Mouse (Mus musculus) midbrain, embryonic 11.5 days (tissue): ENCODE measurements around the gene Pi4ka. TPM values are rescaled to one million over a fixed set of nuclear protein-coding genes. Genes with fewer than 3 reads are reported as not detected.

Source experiments
- ATAC-seq: fragments of 200-750 bp; cut with Nextera tagmentation; 2 replicates; pipeline ENCODE4 v1.8.0; 2017; ENCODE audit warnings: moderate TSS enrichment, moderate library complexity; ENCODE audit not compliant: low FRiP score
- DNase-seq: peaks from one replicate; pipeline ENCODE4 v3.0.0; 2015; ENCODE audit warnings: low spot score; ENCODE audit errors: missing footprints
- H3K27ac ChIP-seq: fragments of 300-500 bp; sonication (generic); 2 replicates; pipeline ENCODE4 v1.5.1; 2014; ENCODE audit warnings: low read depth, low read length
- H3K27me3 ChIP-seq: fragments of 300-500 bp; sonication (generic); 2 replicates; pipeline ENCODE4 v1.6.1; 2014; ENCODE audit warnings: mild to moderate bottlenecking, low read length, moderate library complexity, mixed read lengths; ENCODE audit not compliant: control insufficient read depth, insufficient read depth
- H3K36me3 ChIP-seq: fragments of 300-500 bp; sonication (generic); 2 replicates; pipeline ENCODE4 v1.6.1; 2014; ENCODE audit warnings: mild to moderate bottlenecking, low read length, moderate library complexity, mixed read lengths; ENCODE audit not compliant: control insufficient read depth, insufficient read depth
- H3K4me1 ChIP-seq: fragments of 300-500 bp; sonication (generic); 2 replicates; pipeline ENCODE4 v1.6.1; 2014; ENCODE audit warnings: low read length; ENCODE audit not compliant: control insufficient read depth, insufficient read depth
- H3K4me2 ChIP-seq: fragments of 300-500 bp; sonication (generic); 2 replicates; pipeline ENCODE4 v1.6.1; 2014; ENCODE audit warnings: mild to moderate bottlenecking, moderate library complexity
- H3K4me3 ChIP-seq: fragments of 300-500 bp; sonication (generic); 2 replicates; pipeline ENCODE4 v1.5.1; 2014; ENCODE audit warnings: low read depth, low read length
- H3K9ac ChIP-seq: fragments of 300-500 bp; sonication (generic); 2 replicates; pipeline ENCODE4 v1.6.1; 2014; ENCODE audit warnings: low read length
- H3K9me3 ChIP-seq: fragments of 300-500 bp; sonication (generic); 2 replicates; pipeline ENCODE4 v1.6.1; 2016; ENCODE audit warnings: low read length; ENCODE audit not compliant: control insufficient read depth
- WGBS: fragments of 180-500 bp; shearing (Covaris S2); extraction: QIAGEN DNeasy Blood & Tissue Kit; methylation state at CpG from one replicate; pipeline ENCODE4 v1.1.7; 2014; 5-methylcytosine and 5-hydroxymethylcytosine counted together
- polyA plus RNA-seq: library from polyadenylated mRNA; unstranded; fragments of >200 nt; fragmentation: Nextera tagmentation; extraction: Ambion mirVana; gene quantifications from 2 replicates; pipeline ENCODE4 v1.2.1, GENCODE M21; 2014

Gene Pi4ka
- polyA plus RNA-seq, 1 experiment from 2014 or later = 40.1 TPM

DNA sequence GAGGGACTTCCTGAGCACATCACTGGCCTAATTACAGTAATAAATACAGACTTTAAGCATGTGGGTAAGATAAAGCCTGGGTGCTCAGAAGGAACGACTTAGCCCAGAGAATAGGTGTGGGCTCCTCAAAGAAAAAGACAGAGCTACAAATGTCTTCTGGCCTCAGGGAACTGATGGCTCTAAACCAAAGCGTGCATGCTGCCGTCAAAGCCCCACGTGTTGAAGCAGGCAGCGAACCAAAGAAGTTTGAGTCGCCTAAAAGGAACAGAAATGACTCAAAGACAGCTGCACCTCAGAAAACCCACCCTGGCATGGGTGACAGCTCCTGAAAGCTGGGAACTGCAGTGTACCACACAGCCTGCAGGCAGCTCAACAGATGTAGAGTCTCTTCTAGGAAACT is 134.3 kb downstream of the Pi4ka start:
- Histone ChIP-seq H3K9ac (no peak overlapping the region), H3K4me1 (peaks cover 4% of the 10 kb centered on the region), H3K27ac (no peak overlapping the region), H3K27me3 (peaks cover 4% of the 10 kb centered on the region; the same call in 1 of the 2 replicates), H3K4me3 (no peak overlapping the region), H3K36me3 (no peaks in the 10 kb centered on the region), H3K4me2 (no peak overlapping the region), H3K9me3 (no peaks in the 10 kb centered on the region)
- DNase-seq = no peak
- ATAC-seq = no peak
- WGBS = 79% methylated on average over 6 of the region's 6 CpGs

DNA sequence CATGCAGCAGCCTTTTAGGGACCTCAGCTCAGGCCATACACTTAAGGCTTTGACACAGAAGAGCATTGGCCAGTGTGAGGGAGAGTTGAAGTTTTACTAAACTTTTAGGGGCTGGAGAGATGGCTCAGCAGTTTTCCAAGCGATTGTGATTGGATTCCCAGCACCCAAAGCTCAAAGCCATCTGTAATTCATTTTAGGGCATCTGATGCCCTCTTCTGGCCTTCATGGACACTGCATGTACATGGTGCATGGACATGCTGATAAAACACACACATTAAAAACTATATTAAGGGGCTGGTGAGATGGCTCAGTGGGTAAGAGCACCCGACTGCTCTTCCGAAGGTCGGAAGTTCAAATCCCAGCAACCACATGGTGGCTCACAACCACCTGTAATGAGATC is 135.0 kb downstream of the Pi4ka start:
- H3K9me3 ChIP-seq = no peaks in the 10 kb centered on the region
- DNase-seq (no peak), ATAC-seq (no peak)
- no peaks in the 10 kb centered on the region for H3K27me3 ChIP-seq
- no peak overlapping the region for H3K27ac ChIP-seq
- H3K4me3 ChIP-seq = no peak overlapping the region
- no peaks in the 10 kb centered on the region for H3K36me3 ChIP-seq
- no peak overlapping the region for H3K4me2 ChIP-seq
- no peak overlapping the region for H3K9ac ChIP-seq
- H3K4me1 ChIP-seq = no peaks in the 10 kb centered on the region
- WGBS = 68% methylated on average over 4 of the region's 4 CpGs

DNA sequence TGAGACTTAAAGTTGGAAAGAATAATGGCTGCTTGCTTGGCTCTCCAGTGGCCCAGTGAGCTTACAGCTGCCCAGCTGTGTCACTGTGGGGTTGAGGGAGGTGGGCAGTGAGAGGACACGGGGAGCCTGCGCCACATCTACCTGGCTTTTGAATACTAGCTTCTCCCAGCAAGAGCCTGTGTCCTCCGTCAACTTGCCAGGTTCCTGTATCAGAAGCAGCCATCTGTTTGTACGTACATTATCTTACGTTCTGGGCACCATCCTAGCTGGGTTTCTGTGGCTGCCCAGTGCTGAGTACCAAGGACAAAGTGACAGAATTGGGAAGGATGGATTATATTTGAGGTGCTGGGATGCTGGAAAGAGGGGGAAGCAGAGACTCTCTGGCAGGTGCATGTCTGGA is 136.2 kb downstream of the Pi4ka start:
- Histone ChIP-seq H3K4me3 (no peak overlapping the region), H3K27ac (no peak overlapping the region), H3K27me3 (no peaks in the 10 kb centered on the region), H3K9me3 (no peaks in the 10 kb centered on the region), H3K4me2 (no peak overlapping the region), H3K9ac (no peak overlapping the region), H3K4me1 (no peaks in the 10 kb centered on the region), H3K36me3 (no peaks in the 10 kb centered on the region)
- ATAC-seq (no peak), DNase-seq (peak; percentile 23)
- WGBS = 86% methylated on average over 5 of the region's 5 CpGs

DNA sequence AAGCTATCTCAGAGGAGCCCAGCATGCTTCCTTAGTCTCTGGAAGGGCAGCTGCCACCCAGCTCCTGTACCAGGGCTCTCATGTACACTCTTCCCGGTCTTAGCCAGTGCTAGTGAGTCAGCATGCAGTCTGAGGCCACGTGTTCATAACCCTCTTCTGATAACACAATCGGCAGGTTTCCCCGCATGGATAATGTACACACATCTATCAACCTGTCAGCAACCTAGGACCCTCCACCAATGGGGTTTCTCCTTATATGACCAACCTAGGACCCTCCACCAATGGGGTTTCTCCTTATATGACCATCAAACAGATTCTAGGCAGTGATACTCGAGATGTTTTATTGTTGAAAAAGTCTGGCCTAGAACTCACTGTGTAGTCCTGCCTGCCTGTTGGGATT is 138.2 kb downstream of the Pi4ka start:
- ATAC-seq = no peak
- Histone ChIP-seq H3K27ac (no peak overlapping the region), H3K27me3 (no peaks in the 10 kb centered on the region), H3K36me3 (no peaks in the 10 kb centered on the region), H3K4me3 (no peak overlapping the region), H3K9ac (no peak overlapping the region), H3K4me2 (no peak overlapping the region), H3K9me3 (no peaks in the 10 kb centered on the region), H3K4me1 (no peaks in the 10 kb centered on the region)
- 85% methylated on average over 5 of the region's 5 CpGs for WGBS
- peak; percentile 66 for DNase-seq

DNA sequence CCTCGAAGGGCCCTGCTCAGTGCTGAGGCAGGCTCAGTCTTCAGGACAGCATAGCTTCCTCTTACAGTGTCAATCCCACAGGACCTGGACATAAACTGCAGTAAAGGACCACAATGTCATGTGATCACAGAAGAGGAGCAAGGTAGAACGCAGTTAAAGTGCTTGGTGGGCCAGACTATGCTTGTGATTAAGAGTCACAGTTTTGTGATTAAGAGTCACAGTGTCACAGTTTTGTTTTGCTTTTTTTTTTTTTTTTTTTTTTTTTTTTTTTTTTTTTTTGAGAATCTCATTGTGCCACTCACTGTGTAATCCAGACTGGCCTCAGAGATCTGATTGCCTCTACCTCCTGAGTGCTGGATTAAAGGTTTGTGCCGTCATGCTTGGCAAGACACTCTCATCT is 140.0 kb downstream of the Pi4ka start:
- DNase-seq (no peak), ATAC-seq (no peak)
- H3K4me1 ChIP-seq = no peaks in the 10 kb centered on the region
- H3K4me3 ChIP-seq = no peak overlapping the region
- H3K27me3 ChIP-seq = no peaks in the 10 kb centered on the region
- no peaks in the 10 kb centered on the region for H3K9me3 ChIP-seq
- H3K27ac ChIP-seq = no peak overlapping the region
- H3K36me3 ChIP-seq = peaks cover 5% of the 10 kb centered on the region
- WGBS = 66% methylated on average over 3 of the region's 3 CpGs
- no peak overlapping the region for H3K4me2 ChIP-seq
- H3K9ac ChIP-seq = no peak overlapping the region

DNA sequence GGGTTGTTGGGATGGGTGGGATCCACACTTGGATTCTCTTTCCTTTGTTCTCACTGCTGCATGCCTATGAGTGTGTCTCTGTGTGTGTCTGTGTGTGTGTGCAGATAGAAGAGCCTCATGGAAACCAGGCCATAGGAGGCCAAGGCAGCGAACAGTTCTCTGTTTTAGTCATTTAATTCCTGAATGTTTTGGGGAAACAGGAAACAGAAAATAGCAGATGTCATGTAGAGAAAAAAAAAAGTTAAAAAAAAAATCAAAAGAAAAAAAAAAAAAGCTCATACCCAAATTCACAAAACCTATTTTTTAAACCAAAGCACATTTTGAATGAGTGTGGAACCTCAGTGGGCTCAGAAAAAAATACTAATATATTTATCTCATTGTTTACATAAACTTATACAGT is 144.8 kb downstream of the Pi4ka start:
- Histone ChIP-seq H3K4me1 (no peaks in the 10 kb centered on the region), H3K4me2 (no peak overlapping the region), H3K27me3 (no peaks in the 10 kb centered on the region), H3K27ac (no peak overlapping the region), H3K4me3 (no peak overlapping the region), H3K9me3 (no peaks in the 10 kb centered on the region), H3K9ac (no peak overlapping the region), H3K36me3 (peaks cover 24% of the 10 kb centered on the region)
- no peak for ATAC-seq
- WGBS = 92% methylated on average over 1 of the region's 1 CpGs
- DNase-seq = no peak

DNA sequence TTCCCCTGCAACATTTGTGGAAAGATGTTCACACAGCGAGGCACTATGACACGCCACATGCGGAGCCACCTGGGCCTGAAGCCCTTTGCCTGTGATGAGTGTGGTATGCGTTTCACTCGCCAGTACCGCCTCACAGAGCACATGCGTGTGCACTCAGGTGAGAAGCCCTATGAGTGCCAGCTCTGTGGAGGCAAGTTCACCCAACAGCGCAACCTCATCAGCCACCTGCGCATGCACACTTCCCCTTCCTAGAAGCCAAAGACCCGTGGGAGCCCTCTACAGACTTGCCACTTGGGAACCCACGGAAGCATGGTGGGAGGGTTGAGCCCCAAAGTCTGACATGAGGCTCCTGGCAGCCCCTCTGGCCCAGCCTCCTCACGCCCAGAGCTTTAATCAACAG is 147.2 kb downstream of the Pi4ka start:
- no peak overlapping the region for H3K4me3 ChIP-seq
- H3K9me3 ChIP-seq = no peaks in the 10 kb centered on the region
- ATAC-seq = no peak
- H3K4me1 ChIP-seq = peaks cover 6% of the 10 kb centered on the region
- WGBS = 92% methylated on average over 12 of the region's 12 CpGs
- H3K36me3 ChIP-seq = peaks cover 24% of the 10 kb centered on the region
- DNase-seq = no peak
- H3K27me3 ChIP-seq = no peaks in the 10 kb centered on the region
- H3K27ac ChIP-seq = no peak overlapping the region
- no peak overlapping the region for H3K4me2 ChIP-seq
- H3K9ac ChIP-seq = no peak overlapping the region

DNA sequence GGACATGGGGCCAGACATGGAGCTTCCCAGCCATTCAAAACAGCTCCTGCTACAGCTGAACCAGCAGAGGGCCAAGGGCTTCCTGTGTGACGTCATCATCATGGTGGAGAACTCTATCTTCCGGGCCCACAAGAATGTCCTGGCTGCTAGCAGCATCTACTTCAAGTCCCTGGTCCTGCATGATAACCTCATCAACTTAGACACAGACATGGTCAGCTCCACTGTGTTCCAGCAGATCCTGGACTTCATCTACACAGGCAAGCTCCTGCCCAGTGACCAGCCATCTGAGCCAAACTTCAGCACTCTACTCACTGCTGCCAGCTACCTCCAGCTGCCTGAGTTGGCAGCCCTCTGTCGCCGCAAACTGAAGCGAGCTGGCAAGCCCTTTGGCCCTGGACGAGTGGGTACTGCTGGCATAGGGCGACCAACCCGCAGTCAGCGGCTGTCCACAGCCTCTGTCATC is 148.7 kb downstream of the Pi4ka start:
- ATAC-seq (no peak), DNase-seq (no peak)
- Histone ChIP-seq H3K4me1 (peaks cover 20% of the 10 kb centered on the region), H3K9me3 (no peaks in the 10 kb centered on the region), H3K27me3 (no peaks in the 10 kb centered on the region), H3K4me2 (no peak overlapping the region), H3K27ac (no peak overlapping the region), H3K36me3 (peaks cover 23% of the 10 kb centered on the region), H3K9ac (no peak overlapping the region), H3K4me3 (no peak overlapping the region)
- WGBS = 96% methylated on average over 9 of the region's 9 CpGs

DNA sequence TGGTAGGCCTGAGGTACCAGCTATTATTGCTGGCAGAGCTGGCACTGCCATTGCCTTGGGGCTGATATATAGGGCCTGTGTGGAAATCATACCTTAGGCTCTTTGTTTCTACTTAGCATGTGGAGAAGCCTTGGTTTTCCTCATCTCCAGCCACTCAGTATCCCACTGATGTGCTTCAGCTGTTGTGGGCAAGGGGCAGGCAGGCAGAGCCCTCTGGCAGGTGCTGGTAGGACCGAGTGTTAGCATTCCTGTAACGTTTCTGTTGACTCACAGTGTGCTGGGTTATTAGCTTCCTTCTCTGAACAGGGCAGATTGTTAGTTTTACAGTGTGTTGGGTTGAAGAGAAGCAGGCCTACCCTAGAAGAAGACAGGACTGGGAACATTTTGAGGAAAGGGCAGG is 150.8 kb downstream of the Pi4ka start:
- Histone ChIP-seq H3K4me1 (peaks cover 27% of the 10 kb centered on the region), H3K9me3 (no peaks in the 10 kb centered on the region), H3K4me2 (no peak overlapping the region), H3K27me3 (no peaks in the 10 kb centered on the region), H3K9ac (no peak overlapping the region), H3K4me3 (no peak overlapping the region), H3K27ac (no peak overlapping the region), H3K36me3 (peaks cover 19% of the 10 kb centered on the region)
- no peak for DNase-seq
- 86% methylated on average over 2 of the region's 2 CpGs for WGBS
- ATAC-seq = no peak
